Comparison of ENCODE assay signal across 19 mouse cellular contexts in genomic region chr1:34657481-34657880, GRCm38 (mm10).
DNase-seq lines count a peak whose midpoint lies in the region; ATAC-seq and TF ChIP-seq lines count a peak whose summit lies in the region.
"Had no signal": no experiment of that assay in that cellular context is flagged by ENCODE, and none has a peak within 500 bp of the region (broad histone marks: within the 10 kb centered on the region; RNA-seq: fewer than 3 reads in every experiment).

No protein-coding gene starts in this region.

- 0 out of 2 replicates have a peak, but pooled peaks have one; percentile 24 for ATAC-seq in embryonic facial prominence, embryonic 15.5 days (ENCODE audit: insufficient number of reproducible peaks, low FRiP score, low TSS enrichment, low read depth)
- ATAC-seq: forebrain, embryonic 13.5 days; forebrain, embryonic 15.5 days; forebrain, postnatal 0 days had no signal

- no peak for TF ChIP-seq EP300 in heart, adult 2 months (IDR thresholded peaks at IDR 0.05; ENCODE audit: insufficient read depth, low read depth, low read length)

- no peak overlapping the region for H3K9ac ChIP-seq in heart, adult 2 months (ENCODE audit: low read depth, low read length)
- H3K9ac ChIP-seq in embryonic facial prominence, embryonic 15.5 days: no peak overlapping the region
- H3K9ac ChIP-seq: embryonic facial prominence, embryonic 12.5 days; forebrain, embryonic 13.5 days; forebrain, embryonic 15.5 days; forebrain, postnatal 0 days had no signal

- no peak for TF ChIP-seq CTCF in heart, adult 2 months (IDR thresholded peaks at IDR 0.05)
- TF ChIP-seq CTCF in left cerebral cortex, adult 2 months (IDR thresholded peaks at IDR 0.05): no peak

- no peaks in the 10 kb centered on the region for H3K4me1 ChIP-seq in heart, adult 2 months (ENCODE audit: control insufficient read depth, insufficient read depth, low read length)
- H3K4me1 ChIP-seq in embryonic facial prominence, embryonic 15.5 days: no peaks in the 10 kb centered on the region
- H3K4me1 ChIP-seq: embryonic facial prominence, embryonic 12.5 days; forebrain, embryonic 13.5 days; forebrain, embryonic 15.5 days had no signal

- H3K36me3 ChIP-seq in heart, adult 2 months (ENCODE audit: control insufficient read depth, insufficient read depth, low read length): no peaks in the 10 kb centered on the region
- no peaks in the 10 kb centered on the region for H3K36me3 ChIP-seq in embryonic facial prominence, embryonic 15.5 days
- H3K36me3 ChIP-seq: embryonic facial prominence, embryonic 12.5 days; forebrain, embryonic 15.5 days had no signal

- intact Hi-C loops in heart, adult 2 months (cut with DNase I): no loop called here
- intact Hi-C loops in left cerebral cortex, adult 2 months (cut with DNase I): no loop called here

- no peak overlapping the region for H3K4me3 ChIP-seq in heart, adult 2 months
- H3K4me3 ChIP-seq in embryonic facial prominence, embryonic 15.5 days (replicated peaks): no peak overlapping the region
- H3K4me3 ChIP-seq in left cerebral cortex, adult 2 months: no peak overlapping the region
- H3K4me3 ChIP-seq: embryonic facial prominence, embryonic 12.5 days; forebrain, embryonic 13.5 days; forebrain, embryonic 15.5 days had no signal

- H3K9me3 ChIP-seq in embryonic facial prominence, embryonic 15.5 days (replicated peaks): no peaks in the 10 kb centered on the region
- H3K9me3 ChIP-seq: embryonic facial prominence, embryonic 12.5 days; forebrain, embryonic 13.5 days; forebrain, embryonic 15.5 days had no signal

- no peak overlapping the region for H3K27ac ChIP-seq in heart, adult 2 months
- H3K27ac ChIP-seq in embryonic facial prominence, embryonic 15.5 days (replicated peaks): no peak overlapping the region
- H3K27ac ChIP-seq in left cerebral cortex, adult 2 months: no peak overlapping the region
- H3K27ac ChIP-seq: embryonic facial prominence, embryonic 12.5 days; forebrain, embryonic 13.5 days; forebrain, embryonic 15.5 days had no signal

- H3K27me3 ChIP-seq in heart, adult 2 months (ENCODE audit: control insufficient read depth, insufficient read depth, low read length): 0 out of 2 replicates have a peak, but pooled peaks cover 2% of the 10 kb centered on the region
- no peaks in the 10 kb centered on the region for H3K27me3 ChIP-seq in embryonic facial prominence, embryonic 15.5 days
- H3K27me3 ChIP-seq: embryonic facial prominence, embryonic 12.5 days; forebrain, embryonic 13.5 days; forebrain, embryonic 15.5 days had no signal

- H3K79me2 ChIP-seq in heart, adult 2 months (replicated peaks; ENCODE audit: control insufficient read depth, insufficient read depth, low read length): no peaks in the 10 kb centered on the region

- H3K4me2 ChIP-seq in embryonic facial prominence, embryonic 15.5 days (replicated peaks): no peak overlapping the region
- H3K4me2 ChIP-seq: embryonic facial prominence, embryonic 12.5 days; forebrain, embryonic 13.5 days; forebrain, embryonic 15.5 days had no signal

- no peak for TF ChIP-seq POLR2A in heart, adult 2 months (IDR thresholded peaks at IDR 0.05; ENCODE audit: insufficient read depth, low read depth, low read length)

- peak; percentile 76 for DNase-seq in heart, adult 11 months
- no peak for DNase-seq in heart, adult 2 months
- peak; percentile 67 for DNase-seq in gonadal fat pad, adult 2 months (ENCODE audit: low read depth)
- no peak for DNase-seq in left cerebral cortex, adult 2 months (ENCODE audit: extremely low spot score in 1 of 2, low spot score in 2 of 2)
- DNase-seq: adrenal gland, adult 2 months; adrenal gland, postnatal 10 days; adrenal gland, postnatal 25 days; cerebellum, adult 11 months; cerebellum, adult 18-20 months; cerebellum, adult 8-10 months; cerebellum, adult 9-11 months; cerebellum, postnatal 14 days; cerebellum, postnatal 36 days; embryo, embryonic 11 days; forebrain, postnatal 0 days had no signal

Comparison
In these comparisons a context has a peak if more than half of its experiments do, and no peak if none do; other contexts are left out.
1. DNase-seq: peak in heart, adult 11 months (single experiment) and gonadal fat pad, adult 2 months (single experiment); none in heart, adult 2 months (0 of 2) and left cerebral cortex, adult 2 months (0 of 2).